Mouse (Mus musculus) spleen, adult 2 months (tissue): ENCODE measurements around the gene Leap2.
"Not testable (repeated sequence)": the region's sequence is repeated elsewhere in the genome, so short reads cannot be mapped to it uniquely, and the experiment has no call there.

Source experiments
- CTCF ChIP-seq: fragments of 200-500 bp; IDR thresholded peaks from 2 replicates; pipeline ENCODE4 v1.5.1; 2011; ENCODE audit warnings: mild to moderate bottlenecking, inconsistent platforms; ENCODE audit not compliant: insufficient read depth, insufficient read length, insufficient replicate concordance; ENCODE audit errors: extremely low read depth
- POLR2A ChIP-seq: fragments of 200-500 bp; IDR thresholded peaks from 2 replicates; pipeline ENCODE4 v1.6.1; 2011; ENCODE audit warnings: low read depth, low read length, inconsistent platforms

GRCm38 (mm10) chr11:53426914-53427313 lies 3.9 kb upstream of the Leap2 start:
- not testable (repeated sequence) for TF ChIP-seq CTCF, POLR2A
